Mouse (Mus musculus) common myeloid progenitor, adult 5-6 weeks (primary cell): ENCODE measurements at regions not wholly inside any gene's neighbourhood (a gene's known extent, or its start where the extent isn't known, plus 50 kb on each side); places are given as distances from the start of the nearest gene placed in this dataset.
"Not testable (repeated sequence)": the region's sequence is repeated elsewhere in the genome, so short reads cannot be mapped to it uniquely, and the experiment has no call there.

Experiments
- ATAC-seq: replicated peaks from 2 replicates; pipeline ENCODE4 v1.8.0; 2016; ENCODE audit warnings: low read depth, mild to moderate bottlenecking, moderate TSS enrichment, inconsistent platforms; ENCODE audit not compliant: poor library complexity, severe bottlenecking

GRCm38 (mm10) chr15:24433083-24433482 lies 980.5 kb downstream of the Basp1 start:
- no peak for ATAC-seq

GRCm38 (mm10) chr15:24429154-24429553 lies 984.4 kb downstream of the Basp1 start:
- ATAC-seq = no peak

- ATAC-seq = no peak
These were observed 991.1 kb downstream of the Basp1 start for GRCm38 (mm10) chr15:24422333-24422942.

GRCm38 (mm10) chr15:24419736-24420135 lies 993.8 kb downstream of the Basp1 start:
- no peak for ATAC-seq

GRCm38 (mm10) chr15:24419186-24419585 lies 994.4 kb downstream of the Basp1 start:
- ATAC-seq = no peak

- no peak for ATAC-seq
These were observed 1005.9 kb downstream of the Basp1 start for GRCm38 (mm10) chr15:24407691-24408090.

- no peak for ATAC-seq
These were observed 1008.3 kb downstream of the Basp1 start for GRCm38 (mm10) chr15:24405305-24405704.

- no peak for ATAC-seq
These were observed 1013.5 kb downstream of the Basp1 start for GRCm38 (mm10) chr15:24400088-24400487.

GRCm38 (mm10) chr15:24358398-24358797 lies 1055.2 kb downstream of the Basp1 start:
- ATAC-seq = no peak

- no peak for ATAC-seq
These were observed 1064.5 kb downstream of the Basp1 start for GRCm38 (mm10) chr15:24348975-24349560.

- ATAC-seq = not testable (repeated sequence)
These were observed 1077.7 kb downstream of the Basp1 start for GRCm38 (mm10) chr15:24335876-24336275.

GRCm38 (mm10) chr15:24303123-24303522 lies 1110.4 kb downstream of the Basp1 start:
- not testable (repeated sequence) for ATAC-seq

- no peak for ATAC-seq
These were observed 1116.3 kb downstream of the Basp1 start for GRCm38 (mm10) chr15:24297236-24297635.

- ATAC-seq = no peak
These were observed 1116.8 kb downstream of the Basp1 start for GRCm38 (mm10) chr15:24296798-24297197.

GRCm38 (mm10) chr15:24275100-24275499 lies 1138.5 kb downstream of the Basp1 start:
- ATAC-seq = no peak

GRCm38 (mm10) chr15:24267360-24267759 lies 1146.2 kb downstream of the Basp1 start:
- no peak for ATAC-seq
